Mouse (Mus musculus) midbrain, postnatal 0 days (tissue): Measurements from ENCODE around the gene Klhl40. TPM values are rescaled to one million over a fixed set of nuclear protein-coding genes. Genes with fewer than 3 reads are reported as not detected.

Source experiments
- ATAC-seq: fragments of 200-750 bp; cut with Nextera tagmentation; 2 replicates; pipeline ENCODE4 v1.8.0; 2017; ENCODE audit warnings: moderate number of reproducible peaks, mild to moderate bottlenecking, moderate TSS enrichment, moderate library complexity; ENCODE audit not compliant: low FRiP score
- DNase-seq: peaks from one replicate; pipeline ENCODE4 v3.0.0-alpha.2; 2015; ENCODE audit warnings: low spot score
- H3K27ac ChIP-seq: fragments of 300-500 bp; sonication (generic); 2 replicates; pipeline ENCODE4 v1.5.1; 2014; ENCODE audit warnings: low read depth, mild to moderate bottlenecking, low read length, mixed read lengths
- H3K27me3 ChIP-seq: fragments of 300-500 bp; sonication (generic); 2 replicates; pipeline ENCODE4 v1.6.1; 2014; ENCODE audit warnings: low read length, control low read depth, mixed read lengths; ENCODE audit not compliant: insufficient read depth
- H3K36me3 ChIP-seq: fragments of 300-500 bp; sonication (generic); 2 replicates; pipeline ENCODE4 v1.6.1; 2014; ENCODE audit warnings: low read length, control low read depth, mixed read lengths; ENCODE audit not compliant: insufficient read depth
- H3K4me1 ChIP-seq: fragments of 300-500 bp; sonication (generic); 2 replicates; pipeline ENCODE4 v1.6.1; 2014; ENCODE audit warnings: mild to moderate bottlenecking, control low read depth, antibody characterized with exemption, low read length, mixed read lengths; ENCODE audit not compliant: insufficient read depth
- H3K4me2 ChIP-seq: fragments of 300-500 bp; sonication (generic); 2 replicates; pipeline ENCODE4 v1.6.1; 2014; ENCODE audit warnings: low read depth, mild to moderate bottlenecking, low read length, mixed read lengths; ENCODE audit not compliant: poor library complexity, severe bottlenecking
- H3K4me3 ChIP-seq: fragments of 300-500 bp; sonication (generic); 2 replicates; pipeline ENCODE4 v1.5.1; 2014; ENCODE audit warnings: low read depth, mild to moderate bottlenecking, low read length, moderate library complexity
- H3K9ac ChIP-seq: fragments of 300-500 bp; sonication (generic); replicated peaks from 2 replicates; pipeline ENCODE4 v1.6.1; 2014; ENCODE audit warnings: mild to moderate bottlenecking, low read length, moderate library complexity, mixed read lengths; ENCODE audit not compliant: poor library complexity, severe bottlenecking
- H3K9me3 ChIP-seq: fragments of 300-500 bp; sonication (generic); 2 replicates; pipeline ENCODE4 v1.6.1; 2016; ENCODE audit warnings: low read length, control low read depth
- CTCF ChIP-seq: IDR thresholded peaks from 2 replicates; pipeline ENCODE4 v1.5.1; 2016; ENCODE audit warnings: antibody characterized with exemption, mild to moderate bottlenecking
- WGBS: fragments of 180-500 bp; shearing (Covaris S2); extraction: QIAGEN DNeasy Blood & Tissue Kit; methylation state at CpG from one replicate; pipeline ENCODE4 v1.1.7; 2014; 5-methylcytosine and 5-hydroxymethylcytosine counted together
- polyA plus RNA-seq: library from polyadenylated mRNA; unstranded; fragments of >200 nt; fragmentation: Nextera tagmentation; extraction: Ambion mirVana; gene quantifications from 2 replicates; pipeline ENCODE4 v1.2.1, GENCODE M21; 2015
- total RNA-seq: library from RNA; depleted of rRNA; stranded (reverse); fragments of >200 nt; gene quantifications from 2 replicates; pipeline ENCODE4 v1.2.3, GENCODE M21; 2014

Gene Klhl40
- total and polyA plus RNA-seq, 2 experiments from 2014 or later = 1.3 to 3.2 TPM

DNA sequence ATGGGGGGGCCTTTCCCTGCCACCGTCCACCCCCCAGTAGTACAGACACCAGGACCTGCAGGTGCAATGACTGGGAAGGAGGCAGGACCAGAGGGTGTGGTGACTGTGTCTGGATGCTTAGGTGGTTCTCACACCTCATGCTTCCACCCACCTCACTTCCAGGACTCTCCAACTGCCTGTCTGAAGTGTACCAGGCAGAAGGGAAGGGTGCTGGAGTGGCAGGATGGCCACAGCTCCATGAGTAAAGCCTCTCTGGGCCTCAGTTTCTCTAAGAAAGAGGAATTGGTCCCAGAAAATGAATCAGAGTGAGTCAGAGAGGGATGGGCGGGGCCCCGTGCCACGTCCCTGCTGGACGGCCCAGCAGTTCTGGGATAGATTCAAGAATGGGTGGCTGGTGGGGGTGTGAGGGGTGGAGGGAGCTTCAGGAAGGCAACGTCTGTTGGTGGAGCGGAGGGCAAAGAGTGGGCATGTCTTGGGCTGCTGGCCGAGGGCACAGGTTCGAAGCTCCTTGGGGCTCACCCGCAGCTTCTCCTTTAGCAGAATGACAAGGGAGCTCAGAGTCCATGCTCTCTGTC lies 16.2 kb upstream of the Klhl40 start:
- WGBS = 56% methylated on average over 10 of the region's 10 CpGs
- DNase-seq (no peak), ATAC-seq (no peak)
- no peak for TF ChIP-seq CTCF
- peak overlapping the region; percentile 92 for H3K4me3 ChIP-seq
- H3K9me3 ChIP-seq = no peaks in the 10 kb centered on the region
- peak overlapping the region; percentile 97 for H3K9ac ChIP-seq
- H3K36me3 ChIP-seq = peaks cover 35% of the 10 kb centered on the region
- H3K4me2 ChIP-seq = peak overlapping the region; percentile 66
- H3K4me1 ChIP-seq = peaks cover 7% of the 10 kb centered on the region
- H3K27ac ChIP-seq = no peak overlapping the region
- no peaks in the 10 kb centered on the region for H3K27me3 ChIP-seq

DNA sequence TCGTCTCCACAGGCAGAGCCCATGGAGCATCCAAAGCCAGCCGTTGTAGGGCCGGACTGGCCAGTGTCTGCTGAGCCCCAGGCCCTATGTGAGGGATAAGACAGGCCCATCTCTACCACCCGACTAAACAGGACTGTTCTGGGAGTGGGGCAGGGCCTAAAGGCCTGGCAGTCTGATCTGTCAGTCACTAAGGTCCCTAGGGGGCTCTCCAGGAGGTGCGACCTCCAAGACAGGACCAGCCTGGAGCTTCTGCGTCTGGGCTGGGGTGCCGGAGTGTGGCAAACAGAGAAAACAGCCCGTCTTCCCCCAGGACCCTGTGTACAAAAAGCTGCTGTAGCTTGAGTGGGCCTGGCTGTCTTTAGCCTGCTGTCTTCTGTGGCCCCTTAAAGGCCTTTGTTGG lies 15.6 kb upstream of the Klhl40 start:
- Histone ChIP-seq H3K4me3 (no peak overlapping the region), H3K4me1 (peaks cover 7% of the 10 kb centered on the region), H3K4me2 (no peak overlapping the region), H3K27me3 (no peaks in the 10 kb centered on the region), H3K27ac (no peak overlapping the region), H3K9me3 (no peaks in the 10 kb centered on the region), H3K36me3 (peaks cover 34% of the 10 kb centered on the region), H3K9ac (0 out of 2 replicates have a peak overlapping the region, but pooled peaks have one; percentile 8)
- TF ChIP-seq CTCF = no peak
- ATAC-seq (no peak), DNase-seq (no peak)
- 64% methylated on average over 8 of the region's 8 CpGs for WGBS

DNA sequence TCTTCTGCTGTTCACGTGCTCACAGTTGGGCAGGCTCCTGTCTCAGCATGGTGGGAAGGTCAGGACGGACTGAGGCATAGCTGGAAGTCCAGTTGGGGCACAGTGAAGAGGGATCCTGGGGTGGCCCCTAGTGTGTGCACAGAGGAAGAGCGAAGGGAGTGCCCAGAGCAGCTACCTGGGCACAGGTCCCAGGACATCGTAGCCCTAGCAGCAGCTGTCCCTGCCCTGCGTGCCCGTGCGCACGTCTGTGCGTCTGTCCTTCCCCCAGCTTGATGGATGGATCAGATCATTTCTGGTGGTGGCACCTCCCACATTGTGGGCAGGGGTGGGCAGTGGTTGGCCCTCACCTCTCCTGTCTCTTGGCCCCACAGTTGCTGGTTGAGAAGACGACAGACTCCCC lies 15.2 kb upstream of the Klhl40 start:
- DNase-seq = no peak
- no peak for TF ChIP-seq CTCF
- Histone ChIP-seq H3K4me3 (no peak overlapping the region), H3K4me2 (no peak overlapping the region), H3K9ac (no peak overlapping the region), H3K27ac (no peak overlapping the region), H3K4me1 (peaks cover 7% of the 10 kb centered on the region), H3K36me3 (peaks cover 38% of the 10 kb centered on the region), H3K9me3 (no peaks in the 10 kb centered on the region), H3K27me3 (no peaks in the 10 kb centered on the region)
- 91% methylated on average over 10 of the region's 10 CpGs for WGBS
- ATAC-seq = no peak

DNA sequence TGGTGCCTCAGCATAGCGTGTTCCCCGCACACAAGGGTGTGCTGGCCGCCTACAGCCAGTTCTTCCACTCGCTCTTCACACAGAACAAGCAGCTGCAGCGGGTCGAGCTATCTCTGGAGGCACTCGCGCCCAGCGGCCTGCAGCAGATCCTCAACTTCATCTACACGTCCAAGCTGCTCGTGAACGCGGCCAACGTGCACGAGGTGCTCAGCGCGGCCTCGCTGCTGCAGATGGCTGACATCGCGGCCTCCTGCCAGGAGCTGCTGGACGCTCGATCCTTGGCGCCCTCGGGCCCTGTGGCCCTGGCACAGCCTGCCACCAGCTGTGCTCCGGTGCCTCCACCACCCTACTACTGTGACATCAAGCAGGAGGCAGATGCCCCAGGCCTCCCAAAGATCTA lies 14.6 kb upstream of the Klhl40 start:
- peaks cover 43% of the 10 kb centered on the region for H3K36me3 ChIP-seq
- DNase-seq = no peak

DNA sequence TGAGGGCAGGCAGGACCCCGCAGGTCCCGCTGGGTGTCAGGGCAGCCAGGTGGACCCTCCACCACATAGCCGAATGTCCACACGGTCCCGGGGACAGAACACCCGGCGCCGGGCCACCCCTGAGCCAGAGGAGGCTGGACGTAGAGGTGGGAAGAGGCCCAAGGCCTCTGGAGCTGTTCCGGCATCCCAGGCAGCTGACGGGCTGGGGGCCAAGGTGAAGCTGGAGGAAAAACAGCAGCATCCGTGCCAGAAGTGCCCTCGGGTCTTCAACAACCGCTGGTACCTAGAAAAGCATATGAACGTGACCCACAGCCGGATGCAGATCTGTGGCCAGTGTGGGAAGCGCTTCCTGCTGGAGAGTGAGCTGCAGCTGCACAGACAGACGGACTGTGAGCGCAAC lies 13.7 kb upstream of the Klhl40 start:
- H3K36me3 ChIP-seq = peaks cover 53% of the 10 kb centered on the region

More for the DNA sequence above, 14.6 kb upstream of the Klhl40 start:
- WGBS = 87% methylated on average over 25 of the region's 25 CpGs
- ATAC-seq = no peak
- H3K27me3 ChIP-seq = no peaks in the 10 kb centered on the region
- TF ChIP-seq CTCF = no peak
- no peak overlapping the region for H3K9ac ChIP-seq
- H3K27ac ChIP-seq = no peak overlapping the region
- peaks cover 7% of the 10 kb centered on the region for H3K4me1 ChIP-seq
- H3K4me3 ChIP-seq = no peak overlapping the region
- no peaks in the 10 kb centered on the region for H3K9me3 ChIP-seq
- H3K4me2 ChIP-seq = no peak overlapping the region

DNA sequence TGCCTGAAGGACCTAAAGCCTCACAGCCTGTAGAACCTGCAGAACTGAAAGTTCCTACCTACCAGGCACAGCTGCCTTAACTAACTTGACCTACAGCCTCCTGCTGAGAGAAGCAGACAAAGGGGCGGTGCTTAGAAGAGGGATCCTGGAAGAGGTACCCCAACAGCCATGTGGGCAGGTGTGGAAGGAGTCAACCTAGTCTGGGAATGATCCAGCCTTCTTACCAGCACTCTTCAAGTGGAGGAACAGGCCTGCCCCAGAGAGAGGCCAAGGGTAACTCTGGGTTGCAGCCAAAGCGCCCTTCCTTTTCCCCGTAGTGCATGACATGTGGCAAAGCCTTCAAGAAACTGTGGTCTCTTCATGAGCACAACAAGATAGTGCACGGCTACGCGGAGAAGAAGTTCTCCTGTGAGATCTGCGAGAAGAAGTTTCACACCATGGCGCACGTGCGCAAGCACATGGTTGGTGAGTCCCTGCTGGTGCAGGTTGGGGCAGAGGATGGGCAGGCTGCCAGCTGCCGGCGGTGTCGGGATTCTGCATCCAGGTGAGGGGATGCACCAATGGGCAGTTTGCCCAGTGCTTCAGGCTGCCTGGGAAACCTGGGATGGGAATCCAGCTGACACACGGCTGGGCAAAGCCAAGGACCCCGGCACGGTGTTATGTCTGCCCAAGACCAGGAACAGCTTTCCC lies 12.1 kb upstream of the Klhl40 start:
- Histone ChIP-seq H3K27me3 (no peaks in the 10 kb centered on the region), H3K4me3 (no peak overlapping the region), H3K9ac (no peak overlapping the region), H3K4me2 (no peak overlapping the region), H3K4me1 (peaks cover 7% of the 10 kb centered on the region), H3K9me3 (no peaks in the 10 kb centered on the region), H3K27ac (no peak overlapping the region), H3K36me3 (peaks cover 60% of the 10 kb centered on the region)
- DNase-seq = no peak
- no peak for TF ChIP-seq CTCF
- WGBS = 93% methylated on average over 16 of the region's 16 CpGs
- ATAC-seq = no peak

More for the DNA sequence above, 13.7 kb upstream of the Klhl40 start:
- Histone ChIP-seq H3K4me2 (no peak overlapping the region), H3K9me3 (no peaks in the 10 kb centered on the region), H3K27ac (no peak overlapping the region), H3K9ac (no peak overlapping the region), H3K4me3 (no peak overlapping the region), H3K27me3 (no peaks in the 10 kb centered on the region), H3K4me1 (peaks cover 7% of the 10 kb centered on the region)
- no peak for ATAC-seq
- DNase-seq = no peak
- 88% methylated on average over 19 of the region's 19 CpGs for WGBS
- TF ChIP-seq CTCF = no peak
